ENCODE assay signal across 28 mouse cellular contexts in genomic region chr12:71440863-71441262, GRCm38 (mm10).
A peak's percentile ranks its signal among the peaks of the same experiment; 100 is the strongest.
DNase-seq lines count a peak whose midpoint lies in the region; ATAC-seq and TF ChIP-seq lines count a peak whose summit lies in the region.
"Had no signal": no experiment of that assay in that cellular context is flagged by ENCODE, and none has a peak within 500 bp of the region (broad histone marks: within the 10 kb centered on the region; RNA-seq: fewer than 3 reads in every experiment).

No protein-coding gene starts in this region.

- dilution Hi-C loops in CH12.LX (cut with MboI; ENCODE audit: extremely low pct_ligation_motif_present, extremely low pct_unique_long_range_greater_than_20kb, low sequenced_read_pairs), result no loop called here

- H3K36me3 ChIP-seq in heart, postnatal 0 days (replicated peaks; ENCODE audit: control insufficient read depth, insufficient read depth, low read length), result no peaks in the 10 kb centered on the region
- no peaks in the 10 kb centered on the region for H3K36me3 ChIP-seq in CH12.LX (replicated peaks in 1 of 2; ENCODE audit: control insufficient read depth in 1 of 2, insufficient read depth in 1 of 2, low read length in 1 of 2)
- H3K36me3 ChIP-seq: hindbrain, embryonic 12.5 days; limb, embryonic 10.5 days; limb, embryonic 15.5 days; liver, embryonic 13.5 days had no signal

- no peak for TF ChIP-seq RAD21 in CH12.LX (IDR thresholded peaks at IDR 0.05; ENCODE audit: low read depth, low read length)

- DNase-seq in frontal cortex, postnatal 10 days (ENCODE audit: low spot score in 2 of 2), result no peak
- peak; percentile 24 for DNase-seq in heart, postnatal 0 days (ENCODE audit: low spot score)
- no peak for DNase-seq in heart, postnatal 36 days
- no peak for DNase-seq in CH12.LX (ENCODE audit: extremely low read depth)
- DNase-seq in telencephalon, adult 2 months (ENCODE audit: low read depth, low spot score), result peak; percentile 70
- no peak for DNase-seq in spleen, adult 12 weeks (ENCODE audit: low spot score)
- DNase-seq: adrenal gland, adult 8-10 months; cerebellum, adult 8-10 months; cerebellum, postnatal 25 days; gastrocnemius, adult 2 months; gastrocnemius, postnatal 36 days; heart, adult 2 months; heart, postnatal 10 days; kidney, adult 8-10 months; kidney, postnatal 10 days; layer of hippocampus, adult 9-11 months; liver, embryonic 13.5 days; lung, adult 18-20 months; lung, postnatal 14 days; right cerebral cortex, postnatal 4 days had no signal

- in situ Hi-C loops in CH12.LX (cut with MboI; ENCODE audit: low pct_ligation_motif_present, low pct_unique_long_range_greater_than_20kb, low sequenced_read_pairs), result no loop called here

- no peak for TF ChIP-seq CTCF in heart, postnatal 0 days (IDR thresholded peaks at IDR 0.05; ENCODE audit: low read depth)
- TF ChIP-seq CTCF in CH12.LX (conservative IDR thresholded peaks at IDR 0.05 in 1 of 2, IDR thresholded peaks at IDR 0.05 in 1 of 2; ENCODE audit: low read depth in 2 of 2, low read length in 2 of 2), result no peak

- ATAC-seq in frontal cortex, adult (ENCODE audit: low TSS enrichment), result peak; percentile 94
- peak; percentile 60; the same call in 1 of the 2 replicates for ATAC-seq in heart, postnatal 0 days (ENCODE audit: insufficient read depth, low read depth)
- ATAC-seq: forebrain, embryonic 14.5 days; intestine, embryonic 16.5 days; midbrain, embryonic 16.5 days had no signal

- no peak overlapping the region for H3K4me2 ChIP-seq in heart, postnatal 0 days (ENCODE audit: low read depth, low read length)
- no peak overlapping the region for H3K4me2 ChIP-seq in CH12.LX (ENCODE audit: insufficient read depth, low read depth, poor library complexity, severe bottlenecking)
- H3K4me2 ChIP-seq: hindbrain, embryonic 12.5 days; limb, embryonic 15.5 days; liver, embryonic 13.5 days; midbrain, embryonic 11.5 days had no signal

- intact Hi-C loops in heart, postnatal 36 days (cut with DNase I), result loop anchor here (10.0 kb wide), 1 partner anchor 184 kb away; no protein-coding TSS in a partner anchor

- H3K27me3 ChIP-seq in heart, postnatal 0 days (ENCODE audit: control insufficient read depth, insufficient read depth, low read length), result no peaks in the 10 kb centered on the region
- H3K27me3 ChIP-seq in CH12.LX (replicated peaks), result no peaks in the 10 kb centered on the region
- H3K27me3 ChIP-seq: hindbrain, embryonic 12.5 days; liver, embryonic 13.5 days had no signal

- no peak overlapping the region for H3K9ac ChIP-seq in heart, postnatal 0 days (replicated peaks; ENCODE audit: low read depth, low read length)
- no peak overlapping the region for H3K9ac ChIP-seq in CH12.LX (ENCODE audit: insufficient read depth, low read depth)
- H3K9ac ChIP-seq: hindbrain, embryonic 12.5 days; limb, embryonic 15.5 days; liver, embryonic 13.5 days had no signal

- no peak overlapping the region for H3K27ac ChIP-seq in heart, postnatal 0 days (ENCODE audit: low read depth)
- no peak overlapping the region for H3K27ac ChIP-seq in CH12.LX (ENCODE audit: insufficient read depth, low read depth)
- H3K27ac ChIP-seq: gastrocnemius, adult 2 months; heart, adult 2 months; hindbrain, embryonic 12.5 days; limb, embryonic 10.5 days; limb, embryonic 15.5 days; liver, embryonic 13.5 days had no signal

- no peaks in the 10 kb centered on the region for H3K79me2 ChIP-seq in CH12.LX (replicated peaks; ENCODE audit: control insufficient read depth, extremely low read depth, insufficient read depth, poor library complexity, severe bottlenecking)

- peaks cover 10% of the 10 kb centered on the region for H3K4me1 ChIP-seq in heart, postnatal 0 days (ENCODE audit: control insufficient read depth, insufficient read depth)
- peaks cover 7 to 17% of the 10 kb centered on the region in 2 experiments; a peak in 3 of 4 replicates for H3K4me1 ChIP-seq in CH12.LX (ENCODE audit: control insufficient read depth in 1 of 2, insufficient read depth in 2 of 2)
- H3K4me1 ChIP-seq: hindbrain, embryonic 12.5 days had no signal

- no peak overlapping the region for H3K4me3 ChIP-seq in heart, postnatal 0 days (ENCODE audit: low read depth, low read length)
- no peak overlapping the region for H3K4me3 ChIP-seq in CH12.LX (replicated peaks in 1 of 3; ENCODE audit: low read depth in 2 of 3, low read length in 2 of 3, poor library complexity in 1 of 3)
- H3K4me3 ChIP-seq: gastrocnemius, adult 2 months; heart, adult 2 months; hindbrain, embryonic 12.5 days; limb, embryonic 10.5 days; limb, embryonic 15.5 days; liver, embryonic 13.5 days had no signal

- TF ChIP-seq POLR2A in CH12.LX (IDR thresholded peaks at IDR 0.05; ENCODE audit: low read depth, low read length), result no peak

- no peaks in the 10 kb centered on the region for H3K9me3 ChIP-seq in heart, postnatal 0 days (replicated peaks; ENCODE audit: control insufficient read depth, low read length)
- no peaks in the 10 kb centered on the region for H3K9me3 ChIP-seq in CH12.LX (replicated peaks; ENCODE audit: low read length)
- H3K9me3 ChIP-seq: hindbrain, embryonic 12.5 days; limb, embryonic 10.5 days; limb, embryonic 15.5 days; liver, embryonic 13.5 days had no signal

- 46% methylated on average over 3 of the region's 3 CpGs for WGBS in heart, postnatal 0 days

- TF ChIP-seq EP300 in heart, postnatal 0 days (IDR thresholded peaks at IDR 0.05; ENCODE audit: low read depth), result no peak
- TF ChIP-seq EP300 in CH12.LX (IDR thresholded peaks at IDR 0.05; ENCODE audit: low read length), result no peak

TF ChIP-seq in CH12.LX, 34 proteins besides CTCF, POLR2A, EP300 and RAD21:
- TF ChIP-seq USF2 (conservative IDR thresholded peaks at IDR 0.05; ENCODE audit: low read depth, low read length), result no peak
- TF ChIP-seq BHLHE40 (IDR thresholded peaks at IDR 0.05; ENCODE audit: low read depth, low read length), result 0 out of 2 replicates have a peak, but pooled peaks have one; percentile 8
- TF ChIP-seq ELF1 (IDR thresholded peaks at IDR 0.05; ENCODE audit: low read depth, low read length), result no peak
- no peak for TF ChIP-seq MEF2A (IDR thresholded peaks at IDR 0.05; ENCODE audit: borderline replicate concordance, low read depth, low read length)
- no peak for TF ChIP-seq PAX5 (IDR thresholded peaks at IDR 0.05; ENCODE audit: low read length)

Comparison
In these comparisons a context has a peak if more than half of its experiments do, and no peak if none do; other contexts are left out.
1. DNase-seq: peak in heart, postnatal 0 days (single experiment) and telencephalon, adult 2 months (single experiment); none in frontal cortex, postnatal 10 days (0 of 2), heart, postnatal 36 days (0 of 2), CH12.LX (single experiment) and spleen, adult 12 weeks (single experiment).